Mouse (Mus musculus): ENCODE data around the gene Lrrc74a. TPM values are rescaled to one million over a fixed set of nuclear protein-coding genes. Genes with fewer than 3 reads are reported as not detected.

Gene Lrrc74a
- polyA plus RNA-seq, 1 experiment: not detected

DNA sequence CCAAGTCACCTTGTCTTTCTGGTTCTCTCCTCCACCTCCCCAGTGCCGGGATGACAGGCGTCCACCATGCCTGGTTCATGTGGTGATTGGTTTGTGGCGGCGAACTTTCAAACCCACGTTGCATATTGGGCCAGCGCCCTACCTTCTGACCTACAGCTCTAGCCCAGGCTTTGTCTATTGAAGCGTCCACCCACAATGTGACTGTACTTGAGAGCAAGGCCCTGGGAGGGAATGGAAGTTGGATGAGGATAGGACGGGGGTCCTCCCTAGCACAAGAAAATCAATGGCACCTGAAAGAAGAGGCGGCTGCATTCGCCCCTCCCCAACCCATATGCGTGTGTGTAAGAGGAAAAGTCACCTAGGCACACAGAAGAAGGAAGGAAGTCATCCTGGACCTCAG, 60.2 kb downstream of the Lrrc74a start:
- H3K4me1 ChIP-seq (ENCODE audit: control insufficient read depth, insufficient read depth, low read length): peaks cover 10% of the 10 kb centered on the region
- no peak overlapping the region for H3K27ac ChIP-seq (ENCODE audit: insufficient read depth, low read length)
- no peak overlapping the region for H3K4me3 ChIP-seq (ENCODE audit: insufficient read depth, low read length)
- TF ChIP-seq POLR2A (IDR thresholded peaks at IDR 0.05; ENCODE audit: low read depth, low read length) (no peak), CTCF (IDR thresholded peaks at IDR 0.05; ENCODE audit: borderline replicate concordance, insufficient read depth, low read length) (no peak)

DNA sequence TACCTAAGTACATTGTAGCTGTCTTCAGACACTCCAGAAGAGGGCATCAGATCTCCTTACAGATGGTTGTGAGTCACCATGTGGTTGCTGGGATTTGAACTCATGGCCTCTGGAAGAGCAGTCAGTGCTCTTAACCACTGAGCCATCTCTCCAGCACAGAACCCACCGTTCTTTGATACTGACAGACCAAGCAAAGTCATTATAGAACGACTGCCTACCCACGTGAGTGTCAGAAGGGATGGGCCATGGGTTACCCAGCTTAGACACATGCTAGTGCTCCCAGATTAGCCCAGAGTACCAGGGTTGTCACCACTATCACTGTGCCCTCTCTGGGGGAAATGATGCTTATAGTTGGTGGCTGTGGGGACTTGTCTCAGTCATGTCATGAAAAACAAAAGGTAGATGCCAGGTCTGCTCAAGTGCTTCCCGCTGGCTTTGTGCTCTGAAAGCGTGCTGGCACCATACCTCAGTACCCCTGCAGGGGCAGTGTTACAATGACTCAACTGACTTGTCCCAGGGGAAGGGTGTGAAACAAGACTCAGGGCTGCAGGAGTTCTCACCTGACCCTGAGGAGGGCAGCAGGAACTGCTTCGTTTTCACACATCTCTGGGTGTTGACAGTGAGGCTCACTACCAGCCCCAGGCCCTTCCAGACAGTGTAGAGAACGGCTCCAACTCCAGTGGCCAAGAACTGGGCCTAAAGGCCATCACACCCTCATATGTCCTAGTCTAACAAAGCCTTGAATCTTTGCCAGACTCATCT, 61.1 kb downstream of the Lrrc74a start:
- H3K27ac ChIP-seq (ENCODE audit: insufficient read depth, low read length): no peak overlapping the region

DNA sequence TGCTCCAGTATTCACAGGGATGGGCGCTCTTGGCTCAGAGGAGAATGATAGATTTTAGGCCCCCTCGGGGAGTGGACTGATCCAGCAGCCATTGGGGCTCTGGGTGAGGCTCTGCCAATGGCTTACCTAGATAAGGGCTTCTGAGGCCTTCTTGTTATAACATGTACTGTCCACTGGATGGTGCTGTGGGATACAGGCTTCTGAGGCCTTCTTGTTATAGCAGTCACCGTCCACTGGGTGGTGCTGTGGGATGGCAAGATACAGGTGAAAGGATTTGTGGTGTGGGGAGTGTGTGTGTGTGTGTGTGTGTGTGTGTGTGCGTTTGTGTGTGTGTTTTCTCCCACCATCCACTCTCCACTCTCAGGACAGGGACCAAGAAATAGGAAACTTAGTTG, 61.7 kb downstream of the Lrrc74a start:
- H3K4me3 ChIP-seq (ENCODE audit: insufficient read depth, low read length): no peak overlapping the region
- no peak overlapping the region for H3K27ac ChIP-seq (ENCODE audit: insufficient read depth, low read length)
- TF ChIP-seq CTCF (IDR thresholded peaks at IDR 0.05; ENCODE audit: borderline replicate concordance, insufficient read depth, low read length) (peak; percentile 96), POLR2A (IDR thresholded peaks at IDR 0.05; ENCODE audit: low read depth, low read length) (no peak)
- H3K4me1 ChIP-seq (ENCODE audit: control insufficient read depth, insufficient read depth, low read length): peaks cover 3% of the 10 kb centered on the region; the same call in 1 of the 2 replicates

More for the DNA sequence above, 61.1 kb downstream of the Lrrc74a start:
- H3K4me3 ChIP-seq (ENCODE audit: insufficient read depth, low read length): no peak overlapping the region
- no peak for TF ChIP-seq POLR2A (IDR thresholded peaks at IDR 0.05; ENCODE audit: low read depth, low read length)
- TF ChIP-seq CTCF (IDR thresholded peaks at IDR 0.05; ENCODE audit: borderline replicate concordance, insufficient read depth, low read length): no peak
- peaks cover 5% of the 10 kb centered on the region for H3K4me1 ChIP-seq (ENCODE audit: control insufficient read depth, insufficient read depth, low read length)

- Histone ChIP-seq H3K4me3 (ENCODE audit: insufficient read depth, low read length) (no peak overlapping the region), H3K27ac (ENCODE audit: insufficient read depth, low read length) (no peak overlapping the region), H3K4me1 (ENCODE audit: control insufficient read depth, insufficient read depth, low read length) (peaks cover 3% of the 10 kb centered on the region; the same call in 1 of the 2 replicates)
- TF ChIP-seq CTCF (IDR thresholded peaks at IDR 0.05; ENCODE audit: borderline replicate concordance, insufficient read depth, low read length) (no peak), POLR2A (IDR thresholded peaks at IDR 0.05; ENCODE audit: low read depth, low read length) (no peak)
Measured at GRCm38 (mm10) chr12:86796351-86796750, 62.2 kb downstream of the Lrrc74a start.

- Histone ChIP-seq H3K27ac (ENCODE audit: insufficient read depth, low read length) (no peak overlapping the region), H3K4me1 (ENCODE audit: control insufficient read depth, insufficient read depth, low read length) (peaks cover 5% of the 10 kb centered on the region; the same call in 1 of the 2 replicates)
- no peak for TF ChIP-seq CTCF (IDR thresholded peaks at IDR 0.05; ENCODE audit: borderline replicate concordance, insufficient read depth, low read length)
- TF ChIP-seq POLR2A (IDR thresholded peaks at IDR 0.05; ENCODE audit: low read depth, low read length): no peak
Measured at GRCm38 (mm10) chr12:86797771-86798170, 63.6 kb downstream of the Lrrc74a start.

DNA sequence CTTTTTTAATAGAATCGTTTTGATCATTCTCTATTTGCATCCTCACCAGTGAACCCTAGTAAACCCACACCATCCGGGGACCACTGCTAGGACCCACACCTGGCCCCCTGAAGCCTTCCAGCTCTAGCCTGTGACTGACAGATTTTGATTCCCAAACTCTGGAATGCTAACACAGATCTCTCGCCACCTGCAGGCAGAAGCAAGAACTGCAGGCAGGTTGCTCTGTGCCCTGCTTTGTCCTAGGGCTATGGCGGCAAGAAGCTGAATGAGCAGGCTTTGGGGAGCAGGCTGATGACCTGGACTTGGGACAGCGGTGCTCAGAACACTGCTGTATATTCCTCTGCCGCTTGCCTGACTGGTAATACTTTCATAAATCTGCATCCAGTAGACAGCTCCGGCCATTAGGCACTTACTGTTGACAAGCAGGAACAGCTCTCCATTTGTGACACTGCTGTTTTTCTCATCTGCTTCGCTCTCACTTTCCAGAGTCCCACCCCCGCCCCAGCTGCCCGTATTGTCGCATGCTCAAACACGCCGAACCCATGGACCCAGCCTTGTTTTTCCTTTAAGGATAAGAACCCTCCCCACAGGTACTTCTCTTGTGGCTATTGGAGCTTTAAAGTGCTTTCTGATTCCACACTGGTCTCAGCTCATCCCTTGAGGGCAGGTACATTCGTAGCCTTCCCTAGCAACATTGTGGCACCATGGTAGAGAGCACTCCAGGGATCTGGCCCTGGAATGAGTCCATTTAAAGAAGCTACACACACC, 64.8 kb downstream of the Lrrc74a start:
- H3K4me3 ChIP-seq (ENCODE audit: insufficient read depth, low read length): no peak overlapping the region
- H3K4me1 ChIP-seq (ENCODE audit: control insufficient read depth, insufficient read depth, low read length): peaks cover 8% of the 10 kb centered on the region; the same call in 1 of the 2 replicates
- H3K27ac ChIP-seq (ENCODE audit: insufficient read depth, low read length): peak overlapping the region; percentile 11; the same call in 1 of the 2 replicates
- TF ChIP-seq CTCF (IDR thresholded peaks at IDR 0.05; ENCODE audit: borderline replicate concordance, insufficient read depth, low read length): peak; percentile 87; the same call in 1 of the 2 replicates
- TF ChIP-seq POLR2A (IDR thresholded peaks at IDR 0.05; ENCODE audit: low read depth, low read length): no peak

More at GRCm38 (mm10) chr12:86797771-86798170, 63.6 kb downstream of the Lrrc74a start:
- H3K4me3 ChIP-seq (ENCODE audit: insufficient read depth, low read length): no peak overlapping the region

- Histone ChIP-seq H3K4me3 (ENCODE audit: insufficient read depth, low read length) (no peak overlapping the region), H3K4me1 (ENCODE audit: control insufficient read depth, insufficient read depth, low read length) (peaks cover 8% of the 10 kb centered on the region; the same call in 1 of the 2 replicates), H3K27ac (ENCODE audit: insufficient read depth, low read length) (peak overlapping the region; percentile 11; the same call in 1 of the 2 replicates)
- TF ChIP-seq POLR2A (IDR thresholded peaks at IDR 0.05; ENCODE audit: low read depth, low read length): no peak
- no peak for TF ChIP-seq CTCF (IDR thresholded peaks at IDR 0.05; ENCODE audit: borderline replicate concordance, insufficient read depth, low read length)
Measured at GRCm38 (mm10) chr12:86799786-86800185, 65.6 kb downstream of the Lrrc74a start.

DNA sequence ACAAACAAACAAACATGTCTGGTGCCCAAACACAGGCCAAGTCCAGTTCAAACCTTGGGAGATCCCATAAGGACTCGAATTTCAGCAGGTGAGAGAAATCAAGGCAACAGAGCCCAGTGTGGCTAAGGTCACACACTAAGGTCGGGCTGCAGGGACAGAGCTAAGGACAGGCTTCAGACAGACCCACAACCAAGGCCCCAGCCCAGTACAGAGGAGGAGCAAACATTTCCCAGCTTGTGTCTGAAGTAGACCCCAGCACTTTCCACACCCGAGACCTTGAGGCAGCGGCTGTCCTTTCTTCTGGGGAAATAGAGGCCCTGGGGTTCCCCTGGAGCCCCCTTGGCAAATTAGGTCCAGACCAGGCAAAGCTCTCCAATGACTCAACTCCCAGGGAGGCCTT, 66.2 kb downstream of the Lrrc74a start:
- Histone ChIP-seq H3K4me1 (ENCODE audit: control insufficient read depth, insufficient read depth, low read length) (peaks cover 8% of the 10 kb centered on the region; the same call in 1 of the 2 replicates), H3K4me3 (ENCODE audit: insufficient read depth, low read length) (no peak overlapping the region), H3K27ac (ENCODE audit: insufficient read depth, low read length) (peak overlapping the region; percentile 98)
- TF ChIP-seq POLR2A (IDR thresholded peaks at IDR 0.05; ENCODE audit: low read depth, low read length): no peak
- no peak for TF ChIP-seq CTCF (IDR thresholded peaks at IDR 0.05; ENCODE audit: borderline replicate concordance, insufficient read depth, low read length)

- Histone ChIP-seq H3K4me3 (ENCODE audit: insufficient read depth, low read length) (no peak overlapping the region), H3K4me1 (ENCODE audit: control insufficient read depth, insufficient read depth, low read length) (peaks cover 8% of the 10 kb centered on the region; the same call in 1 of the 2 replicates), H3K27ac (ENCODE audit: insufficient read depth, low read length) (peak overlapping the region; percentile 98)
- no peak for TF ChIP-seq POLR2A (IDR thresholded peaks at IDR 0.05; ENCODE audit: low read depth, low read length)
Measured at GRCm38 (mm10) chr12:86800765-86801147, 66.6 kb downstream of the Lrrc74a start.

Measured in embryonic fibroblast, embryonic 13.5 days (primary cell).